Mouse (Mus musculus) A20 (cell line): ENCODE data around the gene Gcsam.
A peak's percentile ranks its signal among the peaks of the same experiment; 100 is the strongest.

Source experiments
- DNase-seq: peaks from one replicate; pipeline ENCODE4 v3.0.0-alpha.2; 2011; ENCODE audit warnings: low read depth, low spot score

Gene Gcsam

DNA sequence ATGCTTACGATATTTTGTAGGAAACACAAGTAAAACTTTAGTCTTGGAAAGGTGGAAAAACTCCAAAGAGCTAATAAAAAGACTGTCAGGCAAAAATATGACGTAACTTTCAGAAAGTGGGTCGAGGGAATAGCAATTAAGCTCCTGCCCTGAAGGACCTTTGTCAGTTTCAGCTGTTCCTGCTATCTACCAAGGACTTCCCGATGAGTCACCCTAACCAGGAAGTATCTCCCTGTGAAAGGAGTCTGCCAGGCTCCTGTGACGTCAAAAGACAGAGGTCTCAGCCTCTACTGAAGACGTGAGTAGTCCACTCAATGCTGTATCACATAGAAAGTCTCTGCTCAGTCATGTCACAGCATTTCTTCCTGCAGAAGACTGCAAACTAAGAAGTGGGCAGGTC is 34.2 kb downstream of the Gcsam start:
- DNase-seq = no peak

DNA sequence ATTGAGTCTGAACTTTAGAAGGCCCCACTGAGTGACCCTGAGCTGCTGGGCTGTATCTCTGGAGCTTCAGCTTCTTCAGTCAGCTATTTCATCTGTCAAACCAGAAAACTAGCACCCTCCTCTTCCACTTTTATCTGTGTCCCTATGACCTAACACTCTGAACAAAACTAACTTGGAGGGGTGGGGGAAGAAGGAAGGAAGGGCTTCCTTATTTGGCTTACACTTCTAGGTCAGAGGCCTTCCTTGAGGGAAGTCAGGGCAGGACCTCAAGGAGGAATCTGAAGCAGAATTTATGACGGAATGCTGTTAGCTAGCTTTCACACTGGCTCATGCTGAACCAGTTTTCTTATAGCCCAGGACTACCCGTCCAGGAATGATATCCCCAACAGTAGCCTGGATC is 41.3 kb downstream of the Gcsam start:
- no peak for DNase-seq

DNA sequence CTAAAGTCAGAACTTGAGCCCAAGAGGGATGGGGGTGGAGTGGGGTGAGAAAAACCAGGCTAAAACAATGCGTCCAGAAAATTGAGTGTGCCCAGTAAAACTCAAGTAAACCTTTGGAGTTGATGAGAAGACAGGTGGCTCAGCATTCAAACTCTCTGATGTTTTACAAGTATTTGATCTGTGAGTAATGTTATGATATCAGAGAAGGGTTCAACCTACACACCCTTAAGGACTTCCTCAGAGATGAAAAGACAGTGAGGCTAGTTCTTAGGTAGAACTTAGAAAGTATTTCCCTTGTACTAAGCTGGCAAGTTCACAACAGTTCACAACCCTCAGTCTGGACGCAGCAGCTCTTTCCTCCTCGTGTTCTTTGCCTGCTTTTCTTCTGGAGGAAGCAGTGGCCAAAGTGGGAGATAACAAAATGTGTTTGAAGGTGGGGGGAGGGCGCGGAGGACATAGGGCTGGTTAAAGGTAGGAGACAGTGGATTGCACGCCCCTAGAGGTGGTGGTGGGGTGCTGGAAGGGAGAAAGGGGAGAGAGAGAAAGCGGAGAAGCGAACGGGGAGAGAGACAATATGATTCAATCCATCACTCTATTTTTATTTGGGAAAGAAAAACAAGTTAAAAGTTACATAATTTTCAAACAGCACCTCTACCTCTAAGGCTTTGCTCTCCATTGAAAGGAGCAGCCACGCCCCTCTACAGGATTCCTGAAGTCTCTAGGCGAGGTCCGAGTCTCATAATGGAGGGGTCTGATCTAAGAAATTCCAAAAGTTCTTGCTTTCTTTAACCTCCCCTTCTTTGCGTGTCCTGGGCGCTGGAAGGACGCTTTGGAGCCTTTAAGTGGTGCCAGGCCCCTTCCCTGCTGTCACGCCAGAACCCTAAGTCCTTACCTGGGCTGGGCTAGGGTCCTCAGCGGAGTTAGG is 43.1 kb downstream of the Gcsam start:
- DNase-seq = no peak

DNA sequence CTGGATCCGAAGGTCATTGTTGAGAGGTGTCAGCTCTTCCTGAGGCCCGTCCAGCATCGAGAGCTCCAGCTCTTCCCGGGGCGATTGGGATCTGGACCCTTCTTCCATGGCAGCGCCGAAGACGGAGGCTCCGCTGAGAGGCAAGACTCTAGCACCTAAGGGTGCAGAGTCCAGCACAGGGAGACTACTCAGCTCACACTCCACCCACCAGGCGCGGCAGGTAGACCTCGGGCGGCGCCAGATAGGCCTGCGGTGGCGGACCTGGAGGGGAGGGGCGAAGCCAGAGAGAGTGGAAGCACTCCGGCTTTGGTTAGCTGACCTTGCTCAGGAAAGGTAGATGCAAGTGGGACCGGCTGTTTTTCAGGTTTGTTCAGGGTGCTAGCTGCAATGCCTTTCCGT is 43.8 kb downstream of the Gcsam start, which contains the start of gene BC016579:
Gene BC016579, minus strand, starts transcription at position 135 of the 399 bp plus-strand sequence.
- DNase-seq = no peak

DNA sequence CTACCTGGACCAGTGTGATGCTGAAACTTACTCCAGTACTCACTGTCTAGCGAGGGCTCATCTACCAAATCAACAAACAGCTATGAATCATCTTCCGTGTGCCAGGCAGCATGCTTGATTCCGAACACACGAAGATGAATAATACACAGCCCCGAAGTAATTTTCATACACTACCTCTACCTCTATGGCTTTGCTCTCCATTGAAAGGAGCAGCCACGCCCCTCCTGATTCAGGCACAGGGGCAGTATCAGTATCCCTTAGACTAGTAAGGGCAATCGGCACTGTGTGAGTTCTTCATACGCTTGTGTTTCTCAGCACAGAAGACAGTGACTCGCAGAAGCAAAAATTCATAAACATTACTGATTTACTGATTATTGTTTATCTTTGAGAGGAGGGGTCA is 44.3 kb downstream of the Gcsam start:
- DNase-seq = no peak

DNA sequence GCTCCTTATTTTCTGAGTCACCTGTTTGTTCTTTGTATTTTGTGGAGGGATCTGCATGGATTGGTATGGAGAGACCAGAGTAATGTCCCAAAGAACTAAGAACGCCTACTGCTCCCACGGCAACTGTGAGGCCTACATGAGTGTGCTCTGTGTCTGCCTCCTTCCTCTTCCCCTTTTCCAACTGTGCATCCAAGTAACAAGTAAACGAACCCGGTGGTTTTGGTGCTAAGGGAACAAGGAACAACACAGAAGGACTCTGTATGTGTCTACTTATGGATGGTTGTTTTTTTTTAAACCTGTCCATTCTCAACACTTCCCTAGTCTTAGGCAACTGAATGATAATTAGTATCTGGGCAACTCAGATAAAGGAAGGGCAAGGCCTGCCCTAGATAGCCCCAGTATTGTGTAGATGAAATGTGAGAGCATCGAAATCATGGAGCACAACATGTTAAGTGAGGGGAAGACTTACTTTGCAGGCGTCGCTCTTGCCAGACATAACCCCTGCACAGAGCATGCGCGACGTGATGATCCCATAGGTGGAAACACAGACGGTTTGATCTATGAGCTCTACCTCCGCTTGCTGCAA is 47.5 kb downstream of the Gcsam start:
- no peak for DNase-seq

DNA sequence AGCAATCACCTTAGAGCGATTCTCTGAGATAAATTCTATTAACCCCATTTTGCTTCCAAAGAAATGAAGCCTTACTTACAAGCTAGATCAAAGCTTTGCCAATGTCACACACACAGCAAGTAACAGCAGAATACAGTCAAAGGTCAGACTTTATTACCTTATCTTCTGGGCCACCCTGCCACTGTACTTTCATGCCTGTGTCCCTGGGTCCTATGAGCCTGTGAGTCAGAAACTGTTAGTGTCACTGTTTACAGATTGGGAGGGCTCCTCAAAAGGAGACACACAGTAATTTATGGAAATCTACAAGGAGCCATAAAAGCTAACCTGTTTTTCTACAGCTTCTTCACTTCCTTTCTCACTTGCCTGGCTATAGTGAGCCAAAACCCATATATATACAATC is 48.1 kb downstream of the Gcsam start:
- DNase-seq = no peak

DNA sequence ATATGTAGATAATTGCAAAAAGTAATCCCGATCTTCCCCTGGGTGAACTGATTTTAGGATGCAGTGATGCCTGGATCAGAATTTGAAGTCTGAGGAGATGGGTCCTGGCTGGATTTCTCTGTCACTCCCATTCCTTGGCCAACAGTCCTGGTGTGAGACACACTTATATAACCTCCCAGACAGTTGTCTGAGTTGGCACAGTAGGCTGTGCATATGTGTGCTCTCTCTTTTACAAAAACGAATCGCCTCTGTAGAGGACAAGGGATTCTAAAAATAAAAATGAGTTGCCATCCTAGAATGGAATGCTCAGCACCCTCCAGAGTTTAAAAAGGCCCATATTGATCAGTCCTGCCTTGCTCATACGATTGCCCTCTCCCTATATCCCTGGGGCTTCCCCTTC is 49.4 kb downstream of the Gcsam start:
- DNase-seq = no peak

DNA sequence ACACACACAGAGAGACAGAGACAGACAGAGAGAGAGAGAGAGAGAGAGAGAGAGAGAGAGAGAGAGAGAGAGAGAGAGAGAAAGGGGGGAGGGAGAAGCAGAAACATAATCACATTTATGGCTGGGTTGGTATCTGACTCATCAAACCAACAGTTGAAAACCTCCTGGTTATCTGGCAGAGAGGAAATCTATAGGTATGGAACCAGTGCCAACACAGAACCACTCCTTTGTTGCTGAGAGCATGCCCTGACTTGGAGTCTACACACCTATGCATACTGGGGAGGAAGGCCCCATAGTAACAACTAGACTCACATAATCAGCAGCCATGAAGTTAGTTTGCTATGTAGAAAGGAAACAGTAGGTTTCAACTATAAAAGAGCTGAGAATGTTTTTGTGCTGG is 52.2 kb downstream of the Gcsam start:
- DNase-seq = no peak

DNA sequence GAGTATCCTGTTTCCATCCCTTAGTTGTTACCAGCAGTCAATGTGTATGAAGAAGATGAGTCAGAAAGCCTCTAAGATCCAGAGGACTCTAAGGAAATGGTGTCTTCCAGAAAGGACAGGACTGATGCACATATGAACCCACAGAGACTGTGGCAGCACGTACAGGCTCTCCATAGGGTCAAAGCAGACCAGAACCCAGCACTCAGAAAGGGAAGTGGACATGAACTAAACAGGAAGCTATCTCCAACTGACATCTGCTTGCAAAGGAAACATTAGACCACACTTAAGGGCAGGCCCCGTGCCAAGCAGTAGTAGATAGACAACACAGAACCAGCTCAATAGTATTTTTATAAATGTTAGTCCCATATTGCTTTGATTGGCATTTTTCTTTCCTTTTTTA is 56.0 kb downstream of the Gcsam start:
- DNase-seq = peak; percentile 31

DNA sequence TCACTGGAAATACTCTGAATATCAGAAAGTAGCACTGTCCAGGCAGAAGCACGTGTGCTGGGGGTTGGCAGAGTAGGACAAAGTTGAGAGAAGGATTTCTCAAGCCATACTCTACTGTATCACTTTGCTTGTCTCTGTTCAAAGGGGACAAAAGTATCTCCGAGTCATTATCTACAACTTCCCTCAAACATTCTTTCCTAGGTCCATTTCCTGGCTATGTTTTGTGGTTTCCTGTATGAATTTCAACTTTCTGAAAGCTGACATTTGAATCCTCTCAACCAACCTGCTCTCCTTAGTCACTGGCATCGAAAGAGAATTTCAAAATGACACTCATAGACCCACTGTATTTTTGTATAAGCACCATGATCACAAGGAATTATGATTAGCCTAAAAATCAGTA is 58.0 kb downstream of the Gcsam start:
- no peak for DNase-seq

DNA sequence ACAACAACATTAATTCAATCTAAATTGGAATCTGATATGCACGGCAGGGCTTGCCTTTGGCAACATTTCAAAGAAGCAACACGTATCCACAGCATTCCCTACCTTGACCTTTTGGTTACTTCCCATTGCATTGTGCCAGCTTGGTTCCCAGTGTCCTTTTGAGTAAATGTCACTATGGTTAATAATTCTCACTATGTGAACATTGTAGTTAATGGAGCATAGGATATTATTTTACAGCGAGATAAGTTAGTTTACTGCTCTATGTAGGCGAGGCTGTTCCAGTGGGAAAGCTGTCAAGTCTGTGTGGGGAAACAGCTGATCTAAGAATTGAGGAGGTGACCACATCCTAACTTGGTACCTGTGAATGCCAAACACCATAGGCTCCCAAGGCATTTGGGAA is 59.8 kb downstream of the Gcsam start:
- no peak for DNase-seq
